Mouse (Mus musculus): ENCODE data around the gene Ldlrad3.

DNA sequence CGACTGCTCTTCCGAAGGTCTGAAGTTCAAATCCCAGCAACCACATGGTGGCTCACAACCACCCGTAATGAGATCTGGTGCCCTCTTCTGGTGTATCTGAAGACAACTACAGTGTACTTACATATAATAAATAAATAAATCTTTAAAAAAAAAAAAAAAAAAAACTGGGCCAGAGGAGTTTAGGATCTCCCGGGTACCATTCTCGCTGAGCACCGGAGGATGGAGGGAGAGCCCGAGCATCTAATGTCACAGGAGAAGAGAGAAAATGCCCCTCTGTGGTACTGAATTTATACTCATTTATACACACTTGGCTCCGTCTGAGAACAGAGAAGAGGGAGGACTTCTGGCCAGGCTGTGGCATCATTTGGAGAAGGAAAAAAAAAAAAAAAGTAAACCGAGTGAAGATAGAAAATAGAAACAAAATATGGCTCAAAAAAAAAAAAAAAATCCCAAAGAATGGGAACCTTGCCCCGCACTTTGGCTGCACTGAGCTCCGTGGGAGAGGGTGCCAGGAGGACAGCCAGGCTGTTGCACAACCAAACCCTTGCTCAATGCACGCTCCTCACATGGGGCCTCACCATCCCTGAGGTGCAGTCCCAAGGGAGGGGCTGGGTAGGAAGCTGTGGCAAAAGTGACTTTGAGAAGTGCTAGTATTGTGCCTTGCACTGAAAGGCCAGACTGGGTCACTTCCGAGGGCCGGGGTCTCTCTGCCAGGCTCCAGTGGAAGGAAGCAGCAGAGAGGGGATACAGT is 15.2 kb upstream of the Ldlrad3 start:
- no peak for TF ChIP-seq USF1 (IDR thresholded peaks at IDR 0.05; ENCODE audit: low read depth)
- TF ChIP-seq CTCF (IDR thresholded peaks at IDR 0.05; ENCODE audit: control insufficient read depth, insufficient read depth, insufficient read length), result no peak
- no peak for TF ChIP-seq MAX (IDR thresholded peaks at IDR 0.05)
- TF ChIP-seq MYOG (IDR thresholded peaks at IDR 0.05; ENCODE audit: control insufficient read depth, extremely low read depth, insufficient read length), result no peak
- no peak for TF ChIP-seq FOSL1 (IDR thresholded peaks at IDR 0.05; ENCODE audit: insufficient read depth, low read length, poor library complexity, severe bottlenecking)
- no peak for TF ChIP-seq MYOD1 (IDR thresholded peaks at IDR 0.05; ENCODE audit: control insufficient read depth, insufficient read length, low read depth)
